Mouse (Mus musculus) intestine, embryonic 16.5 days (tissue): Measurements from ENCODE around the gene Gm11639. TPM values are rescaled to one million over a fixed set of nuclear protein-coding genes. Genes with fewer than 3 reads are reported as not detected.

Experiments
- ATAC-seq: fragments of 200-750 bp; cut with Nextera tagmentation; 2 replicates; pipeline ENCODE4 v1.8.0; 2017; ENCODE audit warnings: moderate TSS enrichment, moderate library complexity
- H3K27ac ChIP-seq: fragments of 300-500 bp; sonication (generic); 2 replicates; pipeline ENCODE4 v1.5.1; 2014; ENCODE audit warnings: mild to moderate bottlenecking, low read length
- H3K27me3 ChIP-seq: fragments of 300-500 bp; sonication (generic); replicated peaks from 2 replicates; pipeline ENCODE4 v1.6.1; 2014; ENCODE audit warnings: low read length, control low read depth, mixed read lengths; ENCODE audit not compliant: control insufficient read depth, insufficient read depth
- H3K36me3 ChIP-seq: fragments of 300-500 bp; sonication (generic); 2 replicates; pipeline ENCODE4 v1.6.1; 2014; ENCODE audit warnings: low read length, control low read depth; ENCODE audit not compliant: control insufficient read depth, insufficient read depth
- H3K4me1 ChIP-seq: fragments of 300-500 bp; sonication (generic); 2 replicates; pipeline ENCODE4 v1.6.1; 2014; ENCODE audit warnings: low read length, control low read depth, mixed read lengths; ENCODE audit not compliant: control insufficient read depth, insufficient read depth
- H3K4me2 ChIP-seq: fragments of 300-500 bp; sonication (generic); 2 replicates; pipeline ENCODE4 v1.6.1; 2014; ENCODE audit warnings: low read depth, low read length, control low read depth
- H3K4me3 ChIP-seq: fragments of 300-500 bp; sonication (generic); 2 replicates; pipeline ENCODE4 v1.5.1; 2014; ENCODE audit warnings: mild to moderate bottlenecking, low read length
- H3K9ac ChIP-seq: fragments of 300-500 bp; sonication (generic); 2 replicates; pipeline ENCODE4 v1.6.1; 2014; ENCODE audit warnings: low read depth, low read length
- H3K9me3 ChIP-seq: fragments of 300-500 bp; sonication (generic); 2 replicates; pipeline ENCODE4 v1.6.1; 2016; ENCODE audit warnings: low read length, control low read depth; ENCODE audit not compliant: control insufficient read depth
- WGBS: fragments of 180-500 bp; shearing (Covaris S2); extraction: QIAGEN DNeasy Blood & Tissue Kit; methylation state at CpG from one replicate; pipeline ENCODE4 v1.1.7; 2014; 5-methylcytosine and 5-hydroxymethylcytosine counted together
- polyA plus RNA-seq: library from polyadenylated mRNA; unstranded; fragments of >200 nt; fragmentation: Nextera tagmentation; extraction: Ambion mirVana; gene quantifications from 2 replicates; pipeline ENCODE4 v1.2.1, GENCODE M21; 2015

The Gm11639 gene
- polyA plus RNA-seq, 1 experiment from 2014 or later = 0.02 TPM

- Histone ChIP-seq H3K27me3 (no peaks in the 10 kb centered on the region), H3K4me1 (peaks cover 4% of the 10 kb centered on the region; the same call in 1 of the 2 replicates), H3K9ac (no peak overlapping the region), H3K36me3 (no peaks in the 10 kb centered on the region), H3K4me2 (no peak overlapping the region), H3K27ac (no peak overlapping the region), H3K9me3 (no peaks in the 10 kb centered on the region), H3K4me3 (no peak overlapping the region)
- WGBS = 60% methylated on average over 5 of the region's 5 CpGs
- no peak for ATAC-seq
These were observed 18.1 kb upstream of the Gm11639 start for GRCm38 (mm10) chr11:104667399-104667798.

GRCm38 (mm10) chr11:104673412-104673811, 12.1 kb upstream of the Gm11639 start:
- Histone ChIP-seq H3K4me3 (no peak overlapping the region), H3K9ac (no peak overlapping the region), H3K4me1 (no peaks in the 10 kb centered on the region), H3K9me3 (no peaks in the 10 kb centered on the region), H3K27me3 (no peaks in the 10 kb centered on the region), H3K4me2 (no peak overlapping the region), H3K36me3 (no peaks in the 10 kb centered on the region), H3K27ac (no peak overlapping the region)
- 57% methylated on average over 4 of the region's 4 CpGs for WGBS
- ATAC-seq = no peak

- 92% methylated on average over 11 of the region's 11 CpGs for whole genome bisulfite sequencing
These were observed 10.7 kb upstream of the Gm11639 start for GRCm38 (mm10) chr11:104674768-104675167.

GRCm38 (mm10) chr11:104693235-104693634, 7.7 kb downstream of the Gm11639 start:
- no peak overlapping the region for H3K4me3 ChIP-seq
- H3K4me1 ChIP-seq = no peaks in the 10 kb centered on the region
- 89% methylated on average over 6 of the region's 6 CpGs for WGBS
- H3K9me3 ChIP-seq = no peaks in the 10 kb centered on the region
- H3K27ac ChIP-seq = no peak overlapping the region
- no peak overlapping the region for H3K4me2 ChIP-seq
- no peaks in the 10 kb centered on the region for H3K27me3 ChIP-seq
- H3K9ac ChIP-seq = no peak overlapping the region
- no peak for ATAC-seq
- no peaks in the 10 kb centered on the region for H3K36me3 ChIP-seq

More at GRCm38 (mm10) chr11:104674768-104675167, 10.7 kb upstream of the Gm11639 start:
- Histone ChIP-seq H3K4me3 (no peak overlapping the region), H3K27ac (no peak overlapping the region), H3K36me3 (no peaks in the 10 kb centered on the region), H3K27me3 (no peaks in the 10 kb centered on the region), H3K4me1 (no peaks in the 10 kb centered on the region), H3K9ac (no peak overlapping the region), H3K9me3 (no peaks in the 10 kb centered on the region), H3K4me2 (no peak overlapping the region)
- no peak for ATAC-seq

- Histone ChIP-seq H3K9me3 (no peaks in the 10 kb centered on the region), H3K27ac (no peak overlapping the region), H3K4me2 (no peak overlapping the region), H3K4me1 (no peaks in the 10 kb centered on the region), H3K9ac (no peak overlapping the region), H3K4me3 (no peak overlapping the region), H3K36me3 (no peaks in the 10 kb centered on the region), H3K27me3 (no peaks in the 10 kb centered on the region)
- 55% methylated on average over 15 of the region's 15 CpGs for WGBS
- no peak for ATAC-seq
These were observed 18.6 kb downstream of the Gm11639 start for GRCm38 (mm10) chr11:104704097-104704496.

GRCm38 (mm10) chr11:104707084-104707483, 21.6 kb downstream of the Gm11639 start:
- Histone ChIP-seq H3K27ac (no peak overlapping the region), H3K4me2 (no peak overlapping the region)
- 55% methylated on average over 2 of the region's 2 CpGs for WGBS

GRCm38 (mm10) chr11:104744995-104745568, 59.6 kb downstream of the Gm11639 start:
- no peak overlapping the region for H3K27ac ChIP-seq
- no peaks in the 10 kb centered on the region for H3K4me1 ChIP-seq
- H3K9ac ChIP-seq = no peak overlapping the region
- no peaks in the 10 kb centered on the region for H3K9me3 ChIP-seq
- no peaks in the 10 kb centered on the region for H3K36me3 ChIP-seq
- no peak for ATAC-seq
- WGBS = 82% methylated on average over 9 of the region's 9 CpGs
- no peaks in the 10 kb centered on the region for H3K27me3 ChIP-seq
- no peak overlapping the region for H3K4me2 ChIP-seq
- no peak overlapping the region for H3K4me3 ChIP-seq

More at GRCm38 (mm10) chr11:104707084-104707483, 21.6 kb downstream of the Gm11639 start:
- no peak overlapping the region for H3K9ac ChIP-seq
- no peaks in the 10 kb centered on the region for H3K4me1 ChIP-seq
- H3K36me3 ChIP-seq = no peaks in the 10 kb centered on the region
- ATAC-seq = no peak
- H3K9me3 ChIP-seq = no peaks in the 10 kb centered on the region
- H3K4me3 ChIP-seq = no peak overlapping the region
- H3K27me3 ChIP-seq = no peaks in the 10 kb centered on the region

GRCm38 (mm10) chr11:104765762-104766161, 80.3 kb downstream of the Gm11639 start:
- Histone ChIP-seq H3K36me3 (no peaks in the 10 kb centered on the region), H3K27me3 (no peaks in the 10 kb centered on the region), H3K9me3 (no peaks in the 10 kb centered on the region), H3K27ac (no peak overlapping the region), H3K4me2 (no peak overlapping the region), H3K4me1 (no peaks in the 10 kb centered on the region), H3K9ac (no peak overlapping the region), H3K4me3 (no peak overlapping the region)
- WGBS = 33% methylated on average over 6 of the region's 6 CpGs
- no peak for ATAC-seq

GRCm38 (mm10) chr11:104767068-104767467, 81.6 kb downstream of the Gm11639 start:
- WGBS = 52% methylated on average over 1 of the region's 1 CpGs
- H3K4me1 ChIP-seq = no peaks in the 10 kb centered on the region
- H3K4me2 ChIP-seq = no peak overlapping the region
- ATAC-seq = no peak
- H3K9me3 ChIP-seq = no peaks in the 10 kb centered on the region
- no peak overlapping the region for H3K9ac ChIP-seq
- H3K36me3 ChIP-seq = no peaks in the 10 kb centered on the region
- no peaks in the 10 kb centered on the region for H3K27me3 ChIP-seq
- no peak overlapping the region for H3K27ac ChIP-seq
- H3K4me3 ChIP-seq = no peak overlapping the region

GRCm38 (mm10) chr11:104768072-104768471, 82.6 kb downstream of the Gm11639 start:
- H3K4me3 ChIP-seq = no peak overlapping the region
- no peaks in the 10 kb centered on the region for H3K36me3 ChIP-seq
- no peaks in the 10 kb centered on the region for H3K9me3 ChIP-seq
- H3K9ac ChIP-seq = no peak overlapping the region
- H3K27ac ChIP-seq = no peak overlapping the region
- 10% methylated on average over 5 of the region's 5 CpGs for WGBS
- H3K4me1 ChIP-seq = no peaks in the 10 kb centered on the region
- no peak for ATAC-seq
- no peaks in the 10 kb centered on the region for H3K27me3 ChIP-seq
- H3K4me2 ChIP-seq = no peak overlapping the region
